Mouse (Mus musculus): Measurements from ENCODE around the gene Stat4. TPM values are rescaled to one million over a fixed set of nuclear protein-coding genes. Genes with fewer than 3 reads are reported as not detected.
A peak's percentile ranks its signal among the peaks of the same experiment; 100 is the strongest.

Stat4 gene
- under 1 TPM; 0.33 to 0.61 TPM for total RNA-seq (2021)
- long read RNA-seq, experiment 1, partial matches to known transcripts, result 0 of 1 reads
- long read RNA-seq, experiment 1, other reads (novel, unspliced or antisense), result 1 of 1 reads
- long read RNA-seq, experiment 2, result 0 reads

GRCm38 (mm10) chr1:51986848-51987247 is at the start of gene Stat4:
TSS of gene Stat4 (plus strand) at chr1:51987148.
- intact Hi-C loops (cut with DNase I), result no loop called here
- DNase-seq, result no peak

DNA sequence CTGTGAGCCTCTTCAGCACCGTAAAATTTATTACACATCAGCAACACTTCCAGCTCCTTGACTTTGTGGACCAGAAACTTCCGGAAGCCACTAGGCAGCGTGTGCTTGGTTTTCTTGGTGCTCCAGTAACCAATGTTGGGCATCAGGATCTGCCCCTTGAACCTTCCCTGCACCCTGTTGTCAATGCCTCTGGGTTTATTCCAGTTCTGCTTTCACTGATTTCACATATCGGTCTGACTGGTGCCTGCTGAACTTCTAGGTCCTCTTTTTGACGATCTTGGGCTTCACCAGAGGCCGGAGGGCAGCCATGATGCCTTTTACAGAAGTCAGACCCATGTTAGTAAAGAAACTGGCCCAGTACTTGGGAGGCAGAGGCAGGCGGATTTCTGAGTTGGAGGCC is 48.6 kb upstream of the Stat4 start:
- intact Hi-C loops (cut with DNase I), result no loop called here
- no peak for DNase-seq

- peak; percentile 30 to 63 for DNase-seq
- intact Hi-C loops (cut with DNase I), result loop anchor here (1.0 to 5.0 kb wide), 3 partner anchors 53 to 300 kb away; no protein-coding TSS in a partner anchor
These were observed 42.2 kb upstream of the Stat4 start for GRCm38 (mm10) chr1:51944755-51945154.

DNA sequence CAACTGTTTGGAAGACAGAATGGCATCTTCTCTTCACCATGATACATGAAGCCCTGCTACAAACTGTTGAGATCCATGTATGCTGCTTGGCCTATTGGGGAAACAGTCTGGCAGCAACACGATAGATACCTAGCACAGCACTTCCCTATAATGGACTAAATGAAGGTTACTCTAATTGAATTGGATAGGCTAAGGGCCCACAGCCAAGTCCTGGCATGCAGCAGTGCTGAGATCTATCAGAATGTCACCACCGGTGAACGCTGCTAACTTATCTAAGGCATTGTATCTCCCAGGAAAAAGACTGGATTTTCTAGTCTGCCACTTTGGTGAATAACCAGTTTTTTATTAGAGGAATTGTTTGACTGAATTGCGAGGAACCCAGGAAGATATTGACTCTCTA is 39.8 kb upstream of the Stat4 start:
- no peak for DNase-seq
- intact Hi-C loops (cut with DNase I), result no loop called here

- intact Hi-C loops (cut with DNase I), result no loop called here
- no peak for DNase-seq
These were observed 22.3 kb upstream of the Stat4 start for GRCm38 (mm10) chr1:51964647-51965046.

DNA sequence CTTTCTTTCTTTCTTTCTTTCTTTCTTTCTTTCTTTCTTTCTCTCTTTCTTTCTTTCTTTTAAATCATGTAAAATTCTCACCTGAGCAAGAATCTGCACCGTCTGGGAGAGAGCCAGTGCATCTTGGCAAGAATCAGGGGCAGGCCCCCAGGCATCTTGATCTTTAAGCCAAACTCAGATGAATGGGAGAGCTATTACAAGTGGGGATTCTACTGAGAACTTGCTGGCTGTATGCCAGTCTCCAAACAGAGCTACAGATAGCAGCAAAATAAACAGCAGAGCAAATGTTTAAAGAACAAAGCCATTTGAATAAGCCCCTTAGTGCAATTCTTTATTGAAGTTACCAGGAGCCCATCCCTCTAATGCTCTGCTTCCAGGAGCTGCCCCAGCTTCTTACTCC is 18.0 kb upstream of the Stat4 start:
- intact Hi-C loops (cut with DNase I), result no loop called here
- peak in 1 of 2 experiments; percentile 18 for DNase-seq

DNA sequence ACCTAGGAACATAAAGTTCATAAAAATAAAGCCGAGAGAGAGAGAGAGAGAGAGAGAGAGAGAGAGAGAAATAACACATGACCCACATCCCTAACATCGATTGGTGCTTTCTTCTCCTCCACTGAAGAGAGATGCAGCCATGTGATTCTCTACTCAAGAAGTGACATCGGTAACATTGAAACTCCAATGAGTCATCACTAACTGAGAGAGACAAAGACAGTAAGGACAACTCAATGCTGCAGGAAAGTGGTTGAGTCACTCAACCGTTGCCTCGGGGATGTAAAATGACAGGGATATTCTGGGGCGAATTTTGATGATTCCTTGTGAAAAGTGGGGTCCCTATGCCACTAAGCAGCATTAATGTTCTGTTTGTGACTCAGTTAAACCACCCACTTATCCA is 16.8 kb upstream of the Stat4 start:
- DNase-seq, result no peak
- intact Hi-C loops (cut with DNase I), result no loop called here

DNA sequence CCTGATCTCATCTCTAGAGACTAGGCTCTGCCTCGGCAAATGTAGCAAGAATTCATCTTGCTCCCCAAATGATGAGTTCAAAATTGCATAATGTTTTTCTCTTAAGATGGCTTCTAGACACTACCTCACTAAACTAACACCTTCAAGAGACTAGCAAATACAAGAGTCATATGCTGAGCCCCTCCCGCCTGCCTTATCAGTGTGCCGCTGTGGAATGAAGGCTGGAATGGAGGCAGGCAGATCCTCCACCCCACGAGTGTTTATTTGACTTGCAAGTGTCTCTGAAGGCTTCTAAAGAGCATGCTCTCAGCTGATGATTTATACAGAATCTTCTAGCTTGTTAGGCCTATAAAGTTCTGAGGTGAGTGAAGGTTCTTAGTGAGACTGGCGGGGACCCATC is 11.4 kb upstream of the Stat4 start:
- intact Hi-C loops (cut with DNase I), result no loop called here
- DNase-seq, result no peak

GRCm38 (mm10) chr1:51979048-51979447 is 7.9 kb upstream of the Stat4 start:
- DNase-seq, result no peak
- intact Hi-C loops (cut with DNase I), result no loop called here

DNA sequence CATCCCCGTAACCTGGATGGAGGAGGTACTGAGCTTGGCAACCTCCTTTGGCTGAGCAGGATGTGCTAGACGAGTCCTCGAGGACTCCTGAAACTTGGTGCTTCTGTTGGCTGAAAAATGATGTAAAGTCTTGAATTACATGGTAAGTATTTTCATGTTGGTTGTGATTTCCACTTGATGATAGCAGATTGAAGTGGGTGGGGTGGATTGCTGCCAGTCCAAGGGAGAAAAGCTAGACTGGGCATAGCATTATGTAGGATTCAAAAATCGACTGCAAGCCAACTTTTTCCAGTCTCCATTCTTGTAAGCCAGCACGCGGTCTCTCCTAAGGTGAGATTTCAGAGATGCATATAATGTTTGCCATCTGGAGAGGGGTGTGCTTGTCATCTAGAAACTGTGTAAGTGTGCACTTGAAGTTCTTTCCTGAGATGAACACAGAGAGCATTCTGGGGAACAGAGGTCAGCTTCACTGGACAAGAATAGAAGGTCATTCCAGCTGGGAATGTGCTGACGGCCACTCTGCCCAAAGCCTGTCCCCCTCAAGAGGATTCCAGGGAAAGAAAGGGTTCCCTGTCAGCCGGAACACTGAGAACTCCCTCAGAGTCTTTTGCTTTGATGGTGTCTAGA is 5.1 kb downstream of the Stat4 start:
- DNase-seq, result no peak

DNA sequence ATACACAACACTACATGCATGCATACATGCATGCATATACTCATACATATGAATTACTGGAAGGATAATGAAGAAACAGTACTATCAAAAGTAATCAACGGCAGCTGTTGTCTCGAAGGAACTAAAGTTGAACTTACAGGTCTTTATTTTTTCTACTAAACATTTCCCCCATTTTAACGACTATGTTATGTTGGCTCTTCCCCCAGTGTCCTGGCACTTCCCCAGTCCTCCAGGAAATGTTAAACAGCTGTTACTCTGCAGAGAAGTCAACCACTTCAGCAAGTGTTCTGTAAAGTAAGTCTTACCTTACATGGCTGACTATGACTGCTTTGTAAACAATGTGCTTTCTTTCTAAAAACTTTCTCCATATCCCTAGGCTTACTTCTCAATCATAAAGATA is 9.1 kb downstream of the Stat4 start:
- intact Hi-C loops (cut with DNase I), result loop anchor here (1.0 to 5.0 kb wide), 2 partner anchors 54 to 351 kb away; no protein-coding TSS in a partner anchor
- DNase-seq, result no peak

More for the DNA sequence above, 5.1 kb downstream of the Stat4 start:
- intact Hi-C loops (cut with DNase I), result no loop called here

- intact Hi-C loops (cut with DNase I), result loop anchor here (1.0 to 5.0 kb wide), 2 partner anchors 55 to 352 kb away; no protein-coding TSS in a partner anchor
- DNase-seq, result peak; percentile 19 to 24
These were observed 10.1 kb downstream of the Stat4 start for GRCm38 (mm10) chr1:51996751-51997659.

- peak; percentile 63 to 67 for DNase-seq
- intact Hi-C loops (cut with DNase I), result loop anchor here (2.0 to 5.0 kb wide), 2 partner anchors 56 to 330 kb away; no protein-coding TSS in a partner anchor
These were observed 11.6 kb downstream of the Stat4 start for GRCm38 (mm10) chr1:51998542-51998941.

DNA sequence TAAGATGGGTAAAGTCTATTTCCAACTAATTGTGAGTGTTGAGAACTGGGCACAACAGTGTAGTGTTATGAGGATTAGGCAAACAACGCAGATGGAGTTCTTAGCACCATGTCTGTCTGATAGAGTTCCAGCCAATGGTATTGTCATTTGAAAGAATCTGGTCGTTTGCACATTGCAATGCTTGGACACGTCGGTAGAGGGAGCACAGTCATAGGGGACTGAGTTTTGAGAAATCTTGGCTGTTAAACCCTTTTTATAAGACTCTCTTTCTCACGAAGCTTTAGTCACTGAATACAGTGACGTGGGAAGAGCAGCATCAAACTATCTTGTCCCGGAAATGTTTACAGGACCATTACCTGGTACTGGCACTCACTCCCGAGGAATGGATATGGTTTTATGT is 17.1 kb downstream of the Stat4 start:
- intact Hi-C loops (cut with DNase I), result loop anchor here (1.0 to 2.0 kb wide), 2 partner anchors 82 to 95 kb away; no protein-coding TSS in a partner anchor
- peak; percentile 69 to 85 for DNase-seq

DNA sequence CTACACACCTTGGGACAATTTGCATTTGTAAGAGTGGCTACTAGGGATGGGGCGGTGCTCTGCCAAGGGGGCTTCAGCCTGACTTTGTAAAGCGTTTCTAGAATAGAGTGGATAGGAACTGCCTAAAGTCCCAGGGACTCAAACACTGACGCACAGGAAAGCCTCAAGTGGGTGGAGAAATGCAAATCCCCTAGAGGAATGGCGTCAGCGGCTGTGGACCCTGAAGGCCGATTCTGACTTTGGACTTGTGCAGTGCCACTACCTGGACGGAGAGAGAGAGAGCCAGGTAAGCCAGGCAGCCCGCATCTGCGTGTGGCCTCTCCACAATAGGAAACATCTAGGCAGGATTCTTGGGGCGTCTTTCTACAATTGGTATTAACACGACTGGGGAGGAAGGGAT is 21.5 kb downstream of the Stat4 start:
- intact Hi-C loops (cut with DNase I), result no loop called here
- DNase-seq, result peak in 1 of 2 experiments; percentile 11

DNA sequence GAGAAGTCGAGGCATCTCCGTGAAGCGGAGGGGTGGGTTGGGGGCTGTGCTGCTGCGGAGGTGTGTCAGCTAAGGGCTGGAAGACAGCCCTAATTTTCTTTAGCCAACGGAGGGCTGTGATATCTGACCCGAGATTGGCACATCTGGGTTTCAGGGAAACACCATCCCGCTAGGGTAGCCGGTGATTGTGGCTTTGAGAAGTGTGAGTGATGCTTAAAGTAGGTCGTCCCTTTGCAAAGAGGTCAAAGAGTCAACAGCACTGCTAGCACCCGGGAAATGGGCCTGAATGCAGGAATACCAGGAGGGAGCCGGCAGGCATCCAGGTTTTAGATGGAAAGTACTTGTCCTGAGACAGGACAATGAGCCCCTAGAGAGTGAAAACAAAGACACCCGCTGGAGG is 22.0 kb downstream of the Stat4 start:
- DNase-seq, result no peak
- intact Hi-C loops (cut with DNase I), result no loop called here

DNA sequence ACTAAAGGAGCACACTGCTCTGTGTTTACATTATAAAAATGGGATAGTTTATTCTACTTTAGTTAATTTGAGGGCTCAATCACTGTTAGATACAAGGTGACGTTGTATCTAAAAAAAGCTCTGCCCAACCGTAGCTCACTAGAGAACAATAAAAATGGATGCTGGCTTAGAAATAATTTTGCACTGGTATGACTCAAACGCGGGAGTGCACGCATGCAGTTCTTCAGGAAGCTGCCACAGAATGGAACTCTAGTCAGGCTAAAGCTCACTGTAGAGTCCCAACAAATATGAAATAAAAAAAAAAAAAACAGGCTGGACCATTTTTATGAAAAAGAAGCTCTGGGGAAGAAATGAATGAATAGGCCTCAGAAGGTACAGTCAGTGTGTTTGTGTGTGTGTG is 23.8 kb downstream of the Stat4 start:
- intact Hi-C loops (cut with DNase I), result no loop called here

GRCm38 (mm10) chr1:52011227-52011626 is 24.3 kb downstream of the Stat4 start:
- DNase-seq, result no peak
- intact Hi-C loops (cut with DNase I), result no loop called here

More for the DNA sequence above, 23.8 kb downstream of the Stat4 start:
- no peak for DNase-seq

DNA sequence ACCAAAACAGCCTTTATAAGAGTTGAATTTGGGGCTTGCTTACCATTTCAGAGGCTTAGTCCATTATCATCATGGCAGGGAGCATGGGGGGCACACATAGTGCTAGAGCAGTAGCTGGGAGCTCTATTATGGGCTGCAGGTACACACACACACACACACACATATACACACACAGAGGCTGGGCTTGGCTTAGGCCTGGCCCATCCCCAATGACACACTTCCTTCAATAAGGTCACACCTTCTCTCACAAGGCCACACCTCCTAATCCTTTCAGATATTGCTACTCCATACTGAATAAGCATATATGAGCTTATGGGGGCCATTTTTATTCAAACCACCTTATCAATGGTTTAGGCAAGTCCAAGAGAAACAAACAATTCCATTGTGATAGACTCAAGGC is 25.3 kb downstream of the Stat4 start:
- intact Hi-C loops (cut with DNase I), result no loop called here
- no peak for DNase-seq

- intact Hi-C loops (cut with DNase I), result no loop called here
- no peak for DNase-seq
These were observed 25.8 kb downstream of the Stat4 start for GRCm38 (mm10) chr1:52012757-52013156.

- intact Hi-C loops (cut with DNase I), result no loop called here
- no peak for DNase-seq
These were observed 32.7 kb downstream of the Stat4 start for GRCm38 (mm10) chr1:52019621-52020020.

Measured in heart, postnatal 14 days (tissue).